Mouse (Mus musculus): ENCODE data around the gene Prkag1.

The Prkag1 gene

DNA sequence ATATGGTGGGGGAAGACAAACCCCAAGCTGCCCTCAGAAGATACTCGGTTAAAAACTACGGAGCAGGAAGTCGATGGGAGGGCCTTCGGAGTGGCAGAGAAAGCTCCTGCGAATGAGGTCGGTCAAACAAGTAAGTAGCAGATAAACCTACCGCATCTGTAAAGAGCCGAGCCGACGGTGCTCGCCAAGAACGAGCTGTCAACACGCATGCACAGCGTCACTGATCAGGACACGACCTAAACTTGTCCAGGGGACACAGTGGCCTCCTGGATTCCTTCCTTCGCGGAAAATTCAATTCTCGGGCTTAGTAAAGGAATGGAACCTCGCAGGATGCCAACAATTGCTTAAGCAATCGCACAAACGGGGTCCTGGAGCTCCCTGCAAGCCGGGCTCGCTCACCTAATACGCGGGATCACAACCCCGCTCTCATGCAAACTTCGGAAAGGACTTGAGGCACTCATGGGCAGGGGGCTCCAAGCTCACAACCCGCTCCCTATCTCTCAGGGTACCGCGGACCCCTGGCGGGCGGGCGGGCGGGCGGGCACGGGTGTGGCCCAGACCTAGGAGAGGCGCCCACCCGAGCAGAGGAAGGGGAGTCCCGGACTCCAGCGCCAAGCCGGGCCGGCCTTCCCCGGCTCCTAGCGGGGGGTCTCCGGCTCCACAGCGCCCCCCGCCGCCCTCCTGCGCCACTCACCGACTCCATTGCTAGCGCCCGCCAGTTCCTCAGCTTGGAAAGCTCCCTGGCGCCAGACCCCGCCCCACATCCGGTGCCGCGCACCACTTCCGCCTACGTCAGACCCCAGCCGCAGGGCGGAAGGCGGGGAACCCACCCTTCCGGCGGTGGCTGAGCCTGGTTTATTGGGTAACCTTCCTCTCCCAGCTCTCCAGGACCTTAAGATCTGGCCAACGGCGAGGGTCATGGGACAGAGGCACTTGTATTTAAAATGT, at the start of gene Prkag1:
Prkag1 (minus strand) TSS at position 786 of the 948 bp plus-strand sequence.
- peak; percentile 95 for DNase-seq (ENCODE audit: low read depth, low spot score)

DNA sequence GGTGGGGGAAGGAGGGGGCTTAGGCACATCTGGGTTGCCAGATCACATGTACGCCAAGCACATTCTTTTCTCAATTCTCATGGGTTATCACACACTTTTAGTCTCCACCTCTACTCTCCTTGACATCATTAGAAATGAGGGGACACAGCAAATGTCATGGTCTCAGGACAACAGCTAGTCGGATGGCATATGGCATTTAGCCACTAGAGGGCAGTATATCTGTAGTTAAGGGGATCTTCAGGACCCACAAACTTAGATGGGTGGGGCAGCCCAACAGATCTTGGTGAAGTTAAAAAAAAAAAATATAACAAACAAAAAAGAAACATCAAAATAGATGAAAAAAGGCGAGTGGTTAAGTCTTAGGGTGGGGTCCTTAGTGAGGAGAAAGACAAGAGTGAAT, 46.0 kb upstream of the Prkag1 start:
- DNase-seq (ENCODE audit: low read depth, low spot score), result peak; percentile 84

DNA sequence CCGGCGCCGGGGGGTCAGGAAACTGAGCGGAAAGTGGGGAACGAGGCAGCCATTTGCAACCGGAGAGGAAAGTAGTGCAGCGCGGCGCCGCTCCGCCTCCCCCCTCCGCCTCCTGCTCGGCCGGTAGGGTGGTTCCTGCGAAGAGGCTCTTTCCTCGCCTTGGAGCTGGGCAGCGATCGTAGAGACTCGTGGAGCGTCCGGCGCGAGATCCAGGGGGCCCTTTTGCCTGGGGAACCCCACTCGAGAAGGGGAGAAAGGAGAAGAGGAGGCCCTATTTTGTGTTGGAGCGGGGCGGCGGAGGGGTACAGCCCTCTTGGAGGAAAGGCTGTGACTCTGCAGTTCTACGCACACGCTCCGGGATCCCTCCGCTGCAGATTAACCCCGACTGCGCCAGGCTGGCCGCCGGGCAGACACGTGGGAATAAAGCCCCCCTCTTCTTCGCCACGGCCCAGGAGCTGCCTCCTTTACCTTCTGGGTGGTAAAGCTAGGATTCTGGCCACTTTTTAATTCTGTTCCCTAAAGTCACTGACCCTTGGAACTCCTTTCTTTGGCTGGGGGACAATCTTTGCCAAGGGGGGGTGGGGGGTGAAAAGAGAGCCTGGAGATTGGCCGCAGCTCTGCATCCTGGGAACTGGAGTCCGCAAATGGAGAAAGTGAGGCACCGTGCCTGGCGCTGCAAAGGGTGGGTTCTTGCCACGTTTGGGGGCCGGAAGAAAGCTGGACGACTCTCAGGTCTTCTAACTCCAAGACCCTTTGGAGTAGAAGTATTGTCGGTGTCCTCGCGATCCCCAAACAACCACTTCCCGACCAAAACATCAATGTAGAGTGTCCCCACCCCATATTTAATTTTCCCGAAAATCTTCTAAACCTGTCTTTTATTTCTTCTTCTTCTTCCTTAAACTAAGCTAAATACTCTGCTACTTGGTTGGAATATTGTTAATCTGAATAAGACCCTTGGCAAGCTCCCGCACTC, 40.9 kb upstream of the Prkag1 start:
- peak; percentile 96 for DNase-seq (ENCODE audit: low read depth, low spot score)

DNA sequence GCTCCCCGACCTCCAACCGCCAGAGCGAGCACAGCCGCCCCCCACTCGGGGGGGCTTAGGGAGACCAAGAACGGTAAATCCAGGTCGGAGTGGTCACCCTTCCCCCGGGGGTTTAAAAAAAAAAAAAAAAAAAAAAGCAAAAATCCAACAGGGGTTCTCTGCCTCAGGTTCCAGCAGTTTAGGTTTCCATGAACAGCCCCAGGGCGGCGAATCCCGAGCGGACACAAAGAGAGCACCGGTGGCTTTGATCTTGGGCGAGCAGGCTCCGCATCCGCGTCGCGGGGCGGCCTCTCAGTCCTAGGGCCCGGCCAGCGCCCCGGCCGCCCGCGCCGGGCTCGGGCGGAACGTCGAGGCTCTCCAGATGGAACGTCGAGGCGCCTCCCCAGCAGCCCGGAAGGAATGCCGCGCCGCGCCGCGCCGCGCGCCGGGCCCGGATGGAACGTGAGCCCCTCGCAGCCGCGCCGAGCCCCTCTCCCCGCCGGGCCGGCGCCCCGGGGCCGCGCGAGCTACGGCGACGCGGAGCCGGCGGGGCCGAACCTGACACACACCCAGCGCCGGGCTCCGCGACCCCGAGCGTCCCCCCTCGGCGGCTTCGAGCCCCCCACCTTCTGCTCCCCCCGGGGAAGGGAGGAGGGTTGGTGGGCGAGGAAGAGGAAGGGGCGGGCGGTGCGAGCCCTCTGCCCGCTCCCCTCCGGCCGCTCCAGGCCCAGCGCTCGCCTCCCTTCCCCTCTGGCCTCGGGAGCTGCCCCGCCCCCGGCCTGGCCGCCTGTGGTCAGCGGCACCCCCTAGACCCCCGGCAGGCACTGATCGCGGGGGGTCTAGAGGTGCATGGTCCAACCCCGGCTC, 40.0 kb upstream of the Prkag1 start, which contains the start of gene Kmt2d:
Kmt2d (minus strand) TSS at position 135 of the 846 bp plus-strand sequence.
- peak; percentile 40 for DNase-seq (ENCODE audit: low read depth, low spot score)

DNA sequence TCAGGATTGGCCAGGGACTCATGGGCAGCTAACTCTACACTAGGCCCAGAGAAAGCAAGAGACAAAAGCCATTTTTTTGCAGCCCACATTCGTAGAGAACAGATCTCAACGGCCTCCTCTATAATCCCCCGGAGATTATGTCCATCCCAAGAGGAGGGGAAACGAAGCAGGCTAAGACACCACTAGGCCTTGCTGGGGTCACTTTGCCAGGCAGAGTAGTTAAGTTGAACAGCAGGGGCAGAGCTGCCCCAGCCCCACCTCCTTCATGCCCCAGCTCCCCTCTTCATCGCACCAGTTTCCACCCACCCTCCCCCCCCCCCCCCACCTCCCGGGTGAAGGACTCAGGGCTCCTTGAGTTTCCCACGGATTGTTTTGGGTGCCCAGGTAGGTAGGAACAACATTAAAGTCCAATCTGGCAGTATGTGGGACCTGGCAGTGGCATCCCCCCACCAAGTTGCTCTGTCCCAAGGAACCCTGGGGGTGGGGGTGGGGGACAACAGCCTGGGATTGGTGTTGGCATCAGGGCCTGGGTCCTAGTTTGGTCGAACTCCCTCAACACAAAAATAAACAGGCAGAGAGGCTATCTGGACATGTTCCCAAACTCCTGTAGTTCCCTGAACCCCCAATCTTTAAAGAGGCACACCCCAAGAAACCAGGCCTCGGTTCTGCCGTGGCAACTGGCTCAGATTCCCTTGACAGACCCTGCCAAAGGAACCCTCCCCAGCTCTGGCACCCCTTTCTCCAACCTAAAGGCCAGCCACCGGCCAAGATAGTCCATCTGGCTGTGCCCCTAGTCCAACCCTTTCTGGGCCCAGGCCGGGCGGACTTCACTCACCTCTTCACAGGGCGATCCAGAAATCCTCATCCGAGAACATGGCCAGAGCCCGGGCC, 39.1 kb upstream of the Prkag1 start:
- DNase-seq (ENCODE audit: low read depth, low spot score), result no peak

DNA sequence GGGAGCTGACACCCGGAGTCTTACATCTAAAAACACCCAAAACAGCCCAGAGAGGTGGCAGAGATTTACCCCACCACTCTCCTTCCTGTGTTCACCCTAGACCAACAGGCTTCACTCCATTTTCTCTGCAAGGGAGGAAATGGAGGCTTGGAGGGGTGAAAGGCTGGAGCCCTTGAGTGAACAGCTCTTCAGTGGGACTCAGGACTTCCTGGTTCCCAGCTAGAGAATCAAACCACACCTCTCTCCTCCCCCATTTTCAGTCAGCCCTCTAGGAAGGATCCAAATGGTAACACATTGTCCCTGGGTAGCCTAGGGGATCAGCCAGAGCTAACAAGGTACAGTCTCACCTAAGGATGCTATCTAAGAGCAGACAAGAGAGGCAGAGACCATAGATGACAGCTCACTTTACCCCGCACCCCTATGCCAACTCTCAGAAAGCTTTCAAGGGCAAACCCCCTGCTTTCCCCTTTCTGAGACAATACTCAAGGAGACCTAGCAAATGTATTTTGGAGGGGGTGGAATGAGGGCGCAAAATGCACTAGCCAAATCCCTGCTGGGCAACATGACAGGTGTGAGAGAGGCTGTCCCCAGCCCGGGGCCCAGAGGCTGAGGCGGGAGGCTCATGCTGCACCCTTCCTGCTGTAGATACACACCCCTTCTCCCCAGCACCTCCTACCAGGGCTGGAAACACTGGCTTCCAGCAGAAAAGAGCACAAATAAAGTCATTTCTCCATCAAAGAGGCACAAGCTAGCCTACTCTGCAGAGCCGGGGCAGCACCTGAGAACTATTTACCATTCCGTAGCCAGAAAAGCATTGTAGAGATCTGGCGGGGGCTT, 38.2 kb upstream of the Prkag1 start:
- DNase-seq (ENCODE audit: low read depth, low spot score), result no peak

DNA sequence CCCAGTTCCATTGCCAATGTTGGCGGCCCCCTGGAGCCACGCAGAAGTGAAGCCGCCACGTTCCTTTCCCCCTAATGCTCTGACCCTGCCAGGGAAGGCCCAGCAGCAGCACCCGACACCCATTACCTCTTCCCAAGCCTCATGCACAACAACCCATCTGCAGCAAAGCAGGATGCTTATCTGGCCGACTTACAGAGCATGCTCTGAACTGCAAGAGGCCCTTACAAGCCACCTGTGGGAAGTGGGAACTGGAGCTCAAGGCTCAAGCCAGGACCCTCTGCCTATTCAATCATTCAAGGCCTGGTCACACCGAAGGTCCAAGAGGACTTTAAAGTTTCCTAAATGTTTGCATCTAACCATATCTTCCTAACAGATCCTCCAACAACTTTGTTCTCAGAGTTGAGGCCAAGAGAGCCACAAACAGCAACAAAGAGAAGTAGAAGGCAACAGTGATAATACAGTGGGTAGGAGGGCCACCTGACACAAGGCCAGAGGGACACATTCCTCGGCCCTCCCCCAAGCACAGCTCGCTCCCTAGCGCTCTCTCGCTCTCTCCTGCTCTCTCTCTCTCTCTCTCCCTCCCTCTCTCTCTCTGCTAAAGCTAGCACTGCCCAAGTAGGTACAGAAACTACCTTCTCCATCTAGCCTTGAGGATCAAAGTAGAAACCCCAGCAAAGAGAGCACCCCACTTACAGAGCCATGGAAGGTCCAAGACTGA, 37.2 kb upstream of the Prkag1 start:
- no peak for DNase-seq (ENCODE audit: low read depth, low spot score)

DNA sequence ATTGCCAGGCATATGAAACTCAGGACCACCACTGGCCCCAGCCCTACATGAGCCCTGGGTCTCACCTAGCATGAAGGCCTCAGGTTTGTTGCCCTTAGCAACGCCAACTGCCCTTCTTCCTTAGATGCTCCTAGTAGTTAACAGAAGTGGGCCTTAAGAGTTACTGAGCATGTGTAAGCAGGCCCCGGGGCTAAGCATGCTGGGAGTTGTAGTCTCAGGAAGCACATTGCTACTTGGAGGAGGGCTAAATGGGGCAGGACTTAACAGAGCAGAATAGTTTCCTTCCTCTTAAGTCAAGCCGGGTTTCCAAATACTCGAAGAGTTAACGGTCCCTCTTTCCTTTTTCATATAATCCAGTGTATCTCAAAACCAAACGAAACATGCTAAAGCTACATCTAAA, 36.0 kb upstream of the Prkag1 start:
- no peak for DNase-seq (ENCODE audit: low read depth, low spot score)

DNA sequence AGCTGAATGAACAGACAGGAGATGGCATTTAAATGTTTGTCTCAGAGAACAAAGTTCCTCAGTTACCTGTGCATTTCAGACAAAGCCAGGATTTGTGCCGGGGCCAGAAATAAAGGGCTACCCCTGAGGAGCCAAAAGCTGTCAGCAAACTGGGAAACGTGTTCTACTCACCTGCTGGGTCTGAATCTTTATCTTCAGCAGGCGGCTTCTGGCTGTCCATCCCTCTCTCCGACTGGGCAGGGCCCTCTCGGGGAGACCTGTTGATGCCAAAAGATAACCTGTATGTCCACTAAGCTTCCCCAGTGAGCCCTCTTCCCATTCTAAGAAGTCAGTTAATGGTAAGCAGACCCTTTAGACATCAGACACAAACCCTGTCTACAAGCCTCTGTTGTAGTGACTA, 35.2 kb upstream of the Prkag1 start:
- DNase-seq (ENCODE audit: low read depth, low spot score), result no peak

DNA sequence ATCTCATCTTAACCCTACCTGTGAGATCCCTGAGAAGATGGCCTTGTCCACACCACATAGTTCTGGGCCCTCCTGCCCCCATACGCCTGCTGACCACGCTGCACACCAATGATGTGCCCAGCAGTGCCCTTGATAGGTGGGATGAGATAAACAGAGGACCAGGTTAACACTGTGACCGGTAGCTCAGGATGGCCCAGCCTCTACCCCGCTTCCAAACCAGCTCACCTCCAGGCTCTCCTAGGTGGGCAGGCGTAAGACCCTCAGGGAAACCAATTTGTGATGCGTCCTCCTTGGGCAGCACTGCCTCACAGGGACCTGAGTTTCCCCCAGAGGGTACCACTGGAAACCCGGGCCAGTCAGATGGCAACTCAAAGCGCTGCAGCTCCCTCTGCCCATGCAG, 34.5 kb upstream of the Prkag1 start:
- no peak for DNase-seq (ENCODE audit: low read depth, low spot score)

DNA sequence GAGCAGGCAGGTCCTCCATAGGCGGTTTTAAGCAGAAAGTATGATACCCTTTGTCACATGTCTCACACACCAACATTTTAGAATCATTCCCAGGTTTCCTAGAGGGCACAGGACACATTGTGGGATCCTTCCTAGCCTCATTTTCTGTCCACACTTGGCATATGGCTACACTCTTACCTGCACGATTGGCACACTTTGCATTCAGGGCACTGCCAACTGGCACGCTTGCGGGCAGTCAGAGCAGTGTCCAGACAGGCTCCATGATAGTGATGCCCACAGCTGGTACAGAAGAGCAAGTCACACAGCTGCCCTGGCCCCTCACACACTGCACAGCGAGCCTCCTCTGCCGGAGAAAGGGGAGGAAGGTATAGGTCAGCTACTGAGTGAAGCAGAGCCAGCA, 33.6 kb upstream of the Prkag1 start:
- no peak for DNase-seq (ENCODE audit: low read depth, low spot score)

DNA sequence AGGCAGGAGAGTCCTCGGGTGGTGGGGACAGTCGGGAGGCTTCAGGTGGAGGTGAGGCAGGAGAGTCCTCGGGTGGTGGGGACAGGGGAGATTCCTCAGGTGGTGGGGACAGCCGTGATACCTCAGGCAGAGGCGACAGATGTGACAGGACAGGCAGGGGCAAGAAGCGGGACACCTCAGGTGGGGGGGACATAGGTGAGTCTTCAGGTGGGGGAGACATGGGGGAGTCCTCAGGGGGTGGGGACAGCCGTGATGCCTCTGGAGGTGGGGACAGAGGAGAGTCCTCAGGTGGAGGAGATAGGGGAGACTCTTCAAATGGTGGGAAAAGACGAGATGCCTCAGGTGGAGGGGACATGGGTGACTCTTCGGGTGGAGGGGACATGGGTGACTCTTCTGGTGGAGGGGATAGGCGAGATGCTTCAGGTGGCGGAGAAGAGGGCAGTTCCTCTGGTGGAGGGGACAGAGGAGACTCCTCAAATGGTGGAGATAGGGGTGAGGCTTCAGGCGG, 32.2 kb upstream of the Prkag1 start:
- DNase-seq (ENCODE audit: low read depth, low spot score), result no peak

DNA sequence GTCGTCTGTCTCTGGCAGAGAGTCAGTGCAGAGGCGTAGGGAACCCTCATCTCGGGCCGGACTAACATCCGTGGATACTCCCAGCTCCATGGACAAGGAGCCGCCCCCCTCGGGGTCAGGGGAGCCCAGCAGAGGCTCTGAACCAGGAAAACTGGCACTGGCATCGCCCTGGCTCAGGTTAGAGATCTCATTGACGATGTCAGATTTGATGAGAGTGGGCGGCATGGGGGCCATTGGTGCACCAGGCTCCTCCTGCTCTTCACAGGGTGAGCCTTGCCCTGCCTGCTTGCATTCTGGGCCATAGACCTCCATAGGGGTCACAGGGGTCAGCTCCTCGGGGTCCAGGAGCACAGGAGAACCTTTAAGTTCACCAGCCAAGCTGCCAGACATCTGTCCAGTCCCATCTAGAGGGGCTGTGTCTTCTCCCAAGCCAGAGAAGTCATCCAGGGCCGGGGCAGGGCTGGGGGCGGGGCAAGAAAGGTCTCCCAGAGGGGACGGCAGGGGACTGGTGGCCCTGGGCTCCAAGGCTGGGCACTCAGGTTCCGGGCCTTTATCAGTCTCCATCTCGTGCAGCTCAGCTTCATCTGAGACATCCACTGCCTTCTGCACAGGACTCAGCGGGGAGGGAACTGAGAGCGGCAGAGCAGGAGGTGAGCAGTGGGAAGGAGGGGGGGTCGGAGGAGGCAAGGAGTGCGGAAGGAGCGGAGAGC, 30.5 kb upstream of the Prkag1 start:
- no peak for DNase-seq (ENCODE audit: low read depth, low spot score)

DNA sequence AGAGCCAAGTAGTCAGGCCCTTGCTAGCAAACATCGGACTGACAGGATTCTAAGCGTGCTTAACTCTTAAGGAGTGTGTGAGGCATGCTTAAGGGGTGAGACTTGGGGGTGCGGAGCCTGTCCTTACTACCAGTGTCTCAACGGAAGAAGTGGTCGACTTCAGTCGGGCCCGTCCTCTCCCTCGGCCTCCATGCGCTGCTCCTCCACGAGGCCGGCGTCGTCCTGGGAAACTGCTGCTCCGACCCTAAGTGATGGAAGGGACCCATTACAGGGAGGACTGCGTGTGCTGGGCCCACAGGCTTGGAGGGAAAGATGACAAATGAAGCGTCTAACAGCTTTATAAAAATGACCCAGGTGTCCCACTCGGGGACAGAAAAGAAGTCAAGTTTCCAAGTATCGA, 29.6 kb upstream of the Prkag1 start:
- no peak for DNase-seq (ENCODE audit: low read depth, low spot score)

DNA sequence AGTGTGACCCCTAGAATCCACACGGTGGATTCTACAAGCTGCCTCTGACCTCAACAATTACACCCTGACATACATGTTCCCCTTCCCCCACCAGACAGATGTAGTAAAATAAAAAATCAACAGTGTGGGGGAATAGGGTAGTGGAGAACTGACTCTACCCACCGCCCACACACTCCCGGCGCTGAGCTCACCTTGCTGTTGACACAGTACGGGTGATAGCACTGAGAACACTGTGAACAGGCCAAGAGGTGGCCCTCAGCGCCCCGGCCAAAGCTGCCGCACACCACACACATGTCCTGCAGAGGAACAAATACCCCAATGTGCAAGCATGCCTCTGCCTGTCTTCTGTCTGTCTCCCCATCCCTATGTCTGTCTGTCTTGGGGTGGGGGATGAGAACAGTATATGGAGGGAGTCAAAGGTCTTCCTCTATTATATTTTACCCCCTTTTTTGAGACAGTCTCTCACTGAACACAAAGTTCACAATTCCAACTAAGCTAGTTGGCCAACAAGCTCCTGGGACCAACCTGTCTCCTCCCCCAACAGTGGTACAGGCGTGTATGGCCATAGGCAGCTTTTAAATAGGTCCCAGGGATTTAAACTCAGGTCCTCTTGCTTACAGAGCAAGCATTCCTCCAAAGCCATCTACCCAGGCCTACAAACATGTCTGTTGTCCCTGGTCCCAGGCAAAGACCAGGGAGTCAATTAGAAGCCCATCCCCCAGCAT, 28.2 kb upstream of the Prkag1 start:
- DNase-seq (ENCODE audit: low read depth, low spot score), result no peak

DNA sequence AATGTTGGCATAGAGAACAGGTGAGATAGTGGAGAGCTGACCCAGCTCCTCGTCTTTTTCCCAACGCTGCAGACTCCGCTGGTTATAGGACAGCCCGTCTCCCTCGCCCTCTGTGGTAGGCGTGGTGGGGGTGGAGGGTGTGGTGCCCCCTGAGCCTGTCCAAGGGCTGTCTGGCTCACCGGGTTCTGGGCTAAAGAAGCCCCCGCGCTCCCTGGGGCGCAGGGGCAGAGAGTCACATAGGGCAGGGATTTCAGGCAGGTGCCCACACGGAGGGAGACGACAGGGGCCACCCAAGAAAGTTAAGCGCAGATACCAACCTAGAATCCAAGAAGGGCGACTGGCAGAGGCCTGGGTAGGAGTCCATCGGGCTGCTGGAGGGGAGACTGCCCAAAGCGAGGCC, 22.9 kb upstream of the Prkag1 start:
- DNase-seq (ENCODE audit: low read depth, low spot score), result no peak

Measured in forelimb bud, embryonic 11.5 days (tissue).